Mouse (Mus musculus) brain, embryonic 14.5 days (tissue): ENCODE results near the gene Rtbdn. TPM values are rescaled to one million over a fixed set of nuclear protein-coding genes. Genes with fewer than 3 reads are reported as not detected.

Source experiments
- DNase-seq: peaks from one replicate; pipeline ENCODE4 v3.0.0-alpha.2; 2011; ENCODE audit warnings: low read depth
- CTCF ChIP-seq: fragments of 200-500 bp; IDR thresholded peaks from 2 replicates; pipeline ENCODE4 v1.5.1; 2012; ENCODE audit warnings: inconsistent platforms, mild to moderate bottlenecking, moderate library complexity, borderline replicate concordance; ENCODE audit not compliant: insufficient read depth, insufficient read length; ENCODE audit errors: extremely low read depth
- POLR2A ChIP-seq: fragments of 200-500 bp; IDR thresholded peaks from 2 replicates; pipeline ENCODE4 v1.6.1; 2012; ENCODE audit warnings: mild to moderate bottlenecking, inconsistent platforms, borderline replicate concordance; ENCODE audit not compliant: poor library complexity, insufficient read depth, insufficient read length, severe bottlenecking; ENCODE audit errors: extremely low read depth
- polyA plus RNA-seq: library from polyadenylated mRNA; depleted of rRNA; stranded (reverse); fragments of >200 nt; gene quantifications from 2 replicates; pipeline ENCODE4 v1.2.3, GENCODE M21; 2012; rRNA removed

Gene Rtbdn
- polyA plus RNA-seq, 1 experiment: 7.6 TPM

DNA sequence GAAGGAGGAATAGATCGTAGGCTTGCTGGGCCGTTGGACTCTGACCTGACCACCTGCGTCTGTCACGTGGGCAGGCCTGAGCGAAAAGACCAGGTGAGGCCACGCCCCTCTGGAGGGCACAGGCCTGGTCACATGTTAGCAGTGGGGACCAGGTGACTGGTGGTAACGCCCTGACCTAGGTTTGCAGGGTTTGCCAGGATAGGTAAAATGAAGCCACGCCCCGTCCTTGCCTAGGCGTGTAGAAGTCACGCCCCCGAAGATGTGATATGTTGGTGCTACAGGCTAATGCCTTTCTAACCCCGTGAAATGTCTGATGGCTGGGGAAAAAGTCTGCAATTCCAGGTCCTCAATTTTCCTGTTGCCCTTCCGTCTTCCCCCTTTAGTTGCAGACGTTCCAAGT lies 44.0 kb downstream of the Rtbdn start:
- DNase-seq: no peak

DNA sequence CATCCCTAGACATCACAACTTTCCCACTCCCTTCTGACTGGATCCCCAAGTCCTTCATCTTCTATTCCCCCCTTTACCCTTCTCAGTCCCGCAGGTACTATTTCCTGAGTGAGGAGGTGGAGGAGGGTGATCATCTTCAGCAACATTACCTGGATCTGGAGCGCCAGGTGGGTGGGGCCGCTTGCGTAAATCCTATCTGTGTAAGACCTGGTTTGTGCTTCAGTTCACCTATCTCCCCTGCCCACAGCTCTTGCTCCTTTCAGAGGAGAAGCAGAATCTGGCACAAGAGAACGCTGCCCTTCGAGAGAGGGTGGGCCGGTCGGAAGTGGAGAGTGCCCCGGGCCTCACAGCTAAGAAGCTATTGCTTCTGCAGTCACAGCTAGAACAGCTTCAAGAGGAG lies 47.6 kb downstream of the Rtbdn start:
- no peak for DNase-seq
- TF ChIP-seq POLR2A: no peak
- TF ChIP-seq CTCF: no peak

More for the DNA sequence above, 44.0 kb downstream of the Rtbdn start:
- no peak for TF ChIP-seq CTCF
- no peak for TF ChIP-seq POLR2A

DNA sequence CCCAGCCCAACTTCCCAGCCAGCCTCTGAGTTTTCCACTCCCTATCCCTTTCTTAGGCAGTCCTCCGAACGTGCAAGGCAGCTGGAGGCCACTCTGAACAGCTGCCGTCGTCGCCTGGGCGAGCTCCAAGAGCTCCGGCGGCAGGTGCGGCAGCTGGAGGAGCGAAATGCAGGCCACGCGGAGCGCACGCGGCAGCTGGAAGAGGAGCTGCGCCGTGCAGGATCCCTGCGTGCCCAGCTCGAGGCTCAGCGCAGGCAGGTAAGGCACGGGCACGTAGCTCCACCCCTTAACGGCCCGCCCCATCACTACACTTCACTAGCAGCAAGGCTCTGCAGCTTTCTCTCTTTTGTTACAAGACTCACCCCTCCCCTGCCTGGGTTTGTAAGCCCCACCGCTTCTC lies 48.9 kb downstream of the Rtbdn start:
- TF ChIP-seq POLR2A (no peak), CTCF (no peak)
- DNase-seq: peak; percentile 72

- TF ChIP-seq CTCF: no peak
- no peak for TF ChIP-seq POLR2A
Observed at GRCm38 (mm10) chr8:84996978-84997377, 50.2 kb downstream of the Rtbdn start.

GRCm38 (mm10) chr8:84997649-84998295 lies 51.0 kb downstream of the Rtbdn start:
- TF ChIP-seq CTCF: peak; percentile 96
- no peak for TF ChIP-seq POLR2A
- DNase-seq: peak; percentile 96

More at GRCm38 (mm10) chr8:84996978-84997377, 50.2 kb downstream of the Rtbdn start:
- DNase-seq: no peak

Other genes with a start within 250 kb of the Rtbdn start
- 3.4 and 4.7 TPM in 2 replicates for gene Lyl1, start 245.5 kb upstream of the Rtbdn start, polyA plus RNA-seq
- 0.92 and 1.5 TPM in 2 replicates for gene G430095P16Rik, start 224.0 kb upstream of the Rtbdn start, polyA plus RNA-seq
- gene Nfix, start 146.6 kb upstream of the Rtbdn start, polyA plus RNA-seq: 34.0 and 46.8 TPM in 2 replicates
- gene Dand5, start 124.2 kb upstream of the Rtbdn start, polyA plus RNA-seq: 8.0 and 8.9 TPM in 2 replicates
- 30.1 and 39.2 TPM in 2 replicates for gene Gadd45gip1, start 115.5 kb upstream of the Rtbdn start, polyA plus RNA-seq
- 63.7 and 66.0 TPM in 2 replicates for gene Rad23a, start 106.3 kb upstream of the Rtbdn start, polyA plus RNA-seq
- 374 and 466 TPM in 2 replicates for gene Calr, start 100.1 kb upstream of the Rtbdn start, polyA plus RNA-seq
- gene Farsa, start 90.0 kb upstream of the Rtbdn start, polyA plus RNA-seq: 109 and 153 TPM in 2 replicates
- 15.1 and 24.2 TPM in 2 replicates for gene Syce2, start 74.9 kb upstream of the Rtbdn start, polyA plus RNA-seq
- 41.9 and 55.4 TPM in 2 replicates for gene Gcdh, start 53.1 kb upstream of the Rtbdn start, polyA plus RNA-seq
- 0.66 and 0.77 TPM in 2 replicates for gene Klf1, start 45.1 kb upstream of the Rtbdn start, polyA plus RNA-seq
- 5.1 and 6.8 TPM in 2 replicates for gene Dnase2a, start 38.4 kb upstream of the Rtbdn start, polyA plus RNA-seq
- 133 and 166 TPM in 2 replicates for gene Mast1, start 9.6 kb upstream of the Rtbdn start, polyA plus RNA-seq
- gene Gm49661, start 22.4 kb downstream of the Rtbdn start, polyA plus RNA-seq: not detected in 2 replicates
- gene Prdx2, start 22.6 kb downstream of the Rtbdn start, polyA plus RNA-seq: 756 and 915 TPM in 2 replicates
- 41.8 and 51.3 TPM in 2 replicates for gene Rnaseh2a, start 22.8 kb downstream of the Rtbdn start, polyA plus RNA-seq
- 6.7 and 7.1 TPM in 2 replicates for gene Junb, start 31.7 kb downstream of the Rtbdn start, polyA plus RNA-seq
- 21.2 and 27.2 TPM in 2 replicates for gene Hook2, start 43.6 kb downstream of the Rtbdn start, polyA plus RNA-seq
- 0.05 and 0.06 TPM in 2 replicates for gene Best2, start 67.5 kb downstream of the Rtbdn start, polyA plus RNA-seq
- gene Asna1, start 78.3 kb downstream of the Rtbdn start, polyA plus RNA-seq: 224 and 279 TPM in 2 replicates
- 191 and 216 TPM in 2 replicates for gene Trir, start 79.8 kb downstream of the Rtbdn start, polyA plus RNA-seq
- gene Tnpo2, start 89.9 kb downstream of the Rtbdn start, polyA plus RNA-seq: 129 and 140 TPM in 2 replicates
- gene Fbxw9, start 113.1 kb downstream of the Rtbdn start, polyA plus RNA-seq: 102 and 128 TPM in 2 replicates
- 0.64 TPM in 1 of 2 replicates, not detected in the other for gene Gm5741, start 121.0 kb downstream of the Rtbdn start, polyA plus RNA-seq
- 74.8 and 77.0 TPM in 2 replicates for gene Dhps, start 124.8 kb downstream of the Rtbdn start, polyA plus RNA-seq
- gene Wdr83os, start 133.7 kb downstream of the Rtbdn start, polyA plus RNA-seq: 124 and 140 TPM in 2 replicates
- gene Wdr83, start 134.3 kb downstream of the Rtbdn start, polyA plus RNA-seq: 64.9 and 86.6 TPM in 2 replicates
- 21.6 and 23.9 TPM in 2 replicates for gene Man2b1, start 136.3 kb downstream of the Rtbdn start, polyA plus RNA-seq
- gene Zfp791, start 176.1 kb downstream of the Rtbdn start, polyA plus RNA-seq: 2.3 and 2.8 TPM in 2 replicates
- not detected in 2 replicates for gene Cks1brt, start 204.9 kb downstream of the Rtbdn start, polyA plus RNA-seq